13 mouse cellular contexts compared by ENCODE assay signal in genomic region chr13:84685930-84686329, GRCm38 (mm10).
DNase-seq lines count a peak whose midpoint lies in the region; ATAC-seq and TF ChIP-seq lines count a peak whose summit lies in the region.
"Had no signal": no experiment of that assay in that cellular context is flagged by ENCODE, and none has a peak within 500 bp of the region (broad histone marks: within the 10 kb centered on the region; RNA-seq: fewer than 3 reads in every experiment).

No protein-coding gene starts in this region.

- H3K27ac ChIP-seq in layer of hippocampus, adult 2 months, result no peak overlapping the region
- H3K27ac ChIP-seq: hindbrain, embryonic 12.5 days; limb, embryonic 13.5 days had no signal

- 0 out of 2 replicates have a peak, but pooled peaks have one; percentile 37 for ATAC-seq in megakaryocyte progenitor cell, adult 5-6 weeks (replicated peaks; ENCODE audit: poor library complexity)
- ATAC-seq: liver, postnatal 0 days had no signal

- DNase-seq in cerebellum, postnatal 14 days, result peak; percentile 5 to 19
- DNase-seq in cerebellum, adult 8-10 months, result no peak
- no peak for DNase-seq in layer of hippocampus, adult 2 months (ENCODE audit: low spot score in 2 of 2)
- no peak for DNase-seq in layer of hippocampus, adult 9-10 months (ENCODE audit: low spot score)
- peak; percentile 7 to 28 for DNase-seq in CD8-positive naive resting alpha-beta T cell, adult 2 months (ENCODE audit: low read depth in 2 of 2, low spot score in 2 of 2)
- no peak for DNase-seq in ovary, postnatal 10 days (ENCODE audit: low spot score)
- no peak for DNase-seq in adrenal gland, postnatal 25 days
- DNase-seq: cerebellum, adult 11 months; kidney, adult 18-20 months; liver, postnatal 0 days had no signal

- TF ChIP-seq CTCF in layer of hippocampus, adult 2 months (conservative IDR thresholded peaks at IDR 0.05), result peak; percentile 68

- no peak overlapping the region for H3K4me3 ChIP-seq in layer of hippocampus, adult 2 months
- H3K4me3 ChIP-seq: hindbrain, embryonic 12.5 days; limb, embryonic 13.5 days had no signal

Comparison
In these comparisons a context has a peak if more than half of its experiments do, and no peak if none do; other contexts are left out.
1. DNase-seq: peak in cerebellum, postnatal 14 days (2 of 2) and CD8-positive naive resting alpha-beta T cell, adult 2 months (2 of 2); none in cerebellum, adult 8-10 months (single experiment), layer of hippocampus, adult 2 months (0 of 2), layer of hippocampus, adult 9-10 months (single experiment), ovary, postnatal 10 days (single experiment) and adrenal gland, postnatal 25 days (single experiment).